Mouse (Mus musculus): ENCODE data around the gene Crb3.

- TF ChIP-seq POLR2A (IDR thresholded peaks at IDR 0.05; ENCODE audit: insufficient read length, low read depth) = no peak
- TF ChIP-seq E2F4 (IDR thresholded peaks at IDR 0.05; ENCODE audit: insufficient read depth) = no peak
- TF ChIP-seq TCF12 (IDR thresholded peaks at IDR 0.05; ENCODE audit: insufficient read depth, poor library complexity, severe bottlenecking) = no peak
These were observed 11.5 kb upstream of the Crb3 start for GRCm38 (mm10) chr17:57047406-57047805.

All from myocyte (in vitro differentiated cells).